Mouse (Mus musculus): Measurements from ENCODE around the gene Tfg. TPM values are rescaled to one million over a fixed set of nuclear protein-coding genes. Genes with fewer than 3 reads are reported as not detected.

The Tfg gene
- 163 and 170 TPM in 2 replicates for polyA plus RNA-seq (2015; fragmentation: Nextera tagmentation; extraction: Ambion mirVana)

GRCm38 (mm10) chr16:56717224-56718200 lies at the start of gene Tfg:
TSS of gene Tfg (minus strand) at chr16:56717450.
- H3K36me3 ChIP-seq (ENCODE audit: control insufficient read depth, insufficient read depth, low read length): no peaks in the 10 kb centered on the region
- no peaks in the 10 kb centered on the region for H3K9me3 ChIP-seq (replicated peaks; ENCODE audit: control insufficient read depth, low read length, poor library complexity, severe bottlenecking)
- peaks cover 21% of the 10 kb centered on the region for H3K4me1 ChIP-seq (ENCODE audit: control insufficient read depth, insufficient read depth, low read length)
- peak within 1 kb of the TSS; percentile 96 for H3K27ac ChIP-seq (ENCODE audit: low read length)
- H3K4me3 ChIP-seq (ENCODE audit: low read depth, low read length): peak within 1 kb of the TSS; percentile 76
- H3K4me2 ChIP-seq (ENCODE audit: low read length): peak within 1 kb of the TSS; percentile 77
- WGBS: under 1% methylated on average over 62 of the region's 62 CpGs
- H3K27me3 ChIP-seq (ENCODE audit: control insufficient read depth, insufficient read depth, low read depth, low read length): no peaks in the 10 kb centered on the region
- peak within 1 kb of the TSS; percentile 93 for H3K9ac ChIP-seq (ENCODE audit: low read depth, low read length)
- peak; percentile 99 for ATAC-seq

- Histone ChIP-seq H3K27me3 (ENCODE audit: control insufficient read depth, insufficient read depth, low read depth, low read length) (no peaks in the 10 kb centered on the region), H3K36me3 (ENCODE audit: control insufficient read depth, insufficient read depth, low read length) (no peaks in the 10 kb centered on the region), H3K9ac (ENCODE audit: low read depth, low read length) (no peak overlapping the region), H3K27ac (ENCODE audit: low read length) (no peak overlapping the region), H3K4me1 (ENCODE audit: control insufficient read depth, insufficient read depth, low read length) (no peaks in the 10 kb centered on the region), H3K4me2 (ENCODE audit: low read length) (no peak overlapping the region), H3K9me3 (replicated peaks; ENCODE audit: control insufficient read depth, low read length, poor library complexity, severe bottlenecking) (no peaks in the 10 kb centered on the region), H3K4me3 (ENCODE audit: low read depth, low read length) (no peak overlapping the region)
- ATAC-seq: no peak
- WGBS: 39% methylated on average over 1 of the region's 1 CpGs
Observed at GRCm38 (mm10) chr16:56729060-56729459, 11.8 kb upstream of the Tfg start.

GRCm38 (mm10) chr16:56724927-56725326 lies 7.7 kb upstream of the Tfg start:
- H3K9ac ChIP-seq (ENCODE audit: low read depth, low read length): no peak overlapping the region
- no peaks in the 10 kb centered on the region for H3K4me1 ChIP-seq (ENCODE audit: control insufficient read depth, insufficient read depth, low read length)
- H3K27me3 ChIP-seq (ENCODE audit: control insufficient read depth, insufficient read depth, low read depth, low read length): no peaks in the 10 kb centered on the region
- H3K4me2 ChIP-seq (ENCODE audit: low read length): no peak overlapping the region
- no peak for ATAC-seq
- no peak overlapping the region for H3K4me3 ChIP-seq (ENCODE audit: low read depth, low read length)
- no peaks in the 10 kb centered on the region for H3K36me3 ChIP-seq (ENCODE audit: control insufficient read depth, insufficient read depth, low read length)
- H3K9me3 ChIP-seq (replicated peaks; ENCODE audit: control insufficient read depth, low read length, poor library complexity, severe bottlenecking): no peaks in the 10 kb centered on the region
- no peak overlapping the region for H3K27ac ChIP-seq (ENCODE audit: low read length)
- WGBS: 84% methylated on average over 10 of the region's 10 CpGs

- Histone ChIP-seq H3K27ac (ENCODE audit: low read length) (no peak overlapping the region), H3K9ac (ENCODE audit: low read depth, low read length) (no peak overlapping the region), H3K4me2 (ENCODE audit: low read length) (no peak overlapping the region), H3K27me3 (ENCODE audit: control insufficient read depth, insufficient read depth, low read depth, low read length) (no peaks in the 10 kb centered on the region), H3K36me3 (ENCODE audit: control insufficient read depth, insufficient read depth, low read length) (no peaks in the 10 kb centered on the region), H3K9me3 (replicated peaks; ENCODE audit: control insufficient read depth, low read length, poor library complexity, severe bottlenecking) (no peaks in the 10 kb centered on the region), H3K4me3 (ENCODE audit: low read depth, low read length) (no peak overlapping the region), H3K4me1 (ENCODE audit: control insufficient read depth, insufficient read depth, low read length) (peaks cover 3% of the 10 kb centered on the region; the same call in 1 of the 2 replicates)
- no peak for ATAC-seq
- WGBS: 77% methylated on average over 4 of the region's 4 CpGs
Observed at GRCm38 (mm10) chr16:56722357-56722756, 5.1 kb upstream of the Tfg start.

- no peaks in the 10 kb centered on the region for H3K27me3 ChIP-seq (ENCODE audit: control insufficient read depth, insufficient read depth, low read depth, low read length)
- no peak for ATAC-seq
- no peak overlapping the region for H3K9ac ChIP-seq (ENCODE audit: low read depth, low read length)
- H3K27ac ChIP-seq (ENCODE audit: low read length): no peak overlapping the region
- no peak overlapping the region for H3K4me2 ChIP-seq (ENCODE audit: low read length)
- H3K4me3 ChIP-seq (ENCODE audit: low read depth, low read length): no peak overlapping the region
- H3K36me3 ChIP-seq (ENCODE audit: control insufficient read depth, insufficient read depth, low read length): no peaks in the 10 kb centered on the region
- H3K9me3 ChIP-seq (replicated peaks; ENCODE audit: control insufficient read depth, low read length, poor library complexity, severe bottlenecking): no peaks in the 10 kb centered on the region
- H3K4me1 ChIP-seq (ENCODE audit: control insufficient read depth, insufficient read depth, low read length): peaks cover 21% of the 10 kb centered on the region
Observed at GRCm38 (mm10) chr16:56719031-56719430, 1.8 kb upstream of the Tfg start.

- under 1% methylated on average over 27 of the region's 38 CpGs for WGBS
- H3K4me1 ChIP-seq (ENCODE audit: control insufficient read depth, insufficient read depth, low read length): peaks cover 21% of the 10 kb centered on the region
- peak overlapping the region; percentile 96 for H3K27ac ChIP-seq (ENCODE audit: low read length)
Observed at GRCm38 (mm10) chr16:56716557-56717179, 582 bp downstream of the Tfg start.

GRCm38 (mm10) chr16:56715608-56716007 lies 1.6 kb downstream of the Tfg start:
- Histone ChIP-seq H3K4me3 (ENCODE audit: low read depth, low read length) (peak overlapping the region; percentile 76; the same call in 1 of the 2 replicates), H3K4me1 (ENCODE audit: control insufficient read depth, insufficient read depth, low read length) (peaks cover 21% of the 10 kb centered on the region), H3K9ac (ENCODE audit: low read depth, low read length) (no peak overlapping the region), H3K36me3 (ENCODE audit: control insufficient read depth, insufficient read depth, low read length) (0 out of 2 replicates have a peak, but pooled peaks cover 2% of the 10 kb centered on the region), H3K27me3 (ENCODE audit: control insufficient read depth, insufficient read depth, low read depth, low read length) (no peaks in the 10 kb centered on the region), H3K4me2 (ENCODE audit: low read length) (peak overlapping the region; percentile 77), H3K9me3 (replicated peaks; ENCODE audit: control insufficient read depth, low read length, poor library complexity, severe bottlenecking) (no peaks in the 10 kb centered on the region), H3K27ac (ENCODE audit: low read length) (no peak overlapping the region)
- ATAC-seq: no peak
- WGBS: 74% methylated on average over 3 of the region's 3 CpGs

More at GRCm38 (mm10) chr16:56716557-56717179, 582 bp downstream of the Tfg start:
- Histone ChIP-seq H3K27me3 (ENCODE audit: control insufficient read depth, insufficient read depth, low read depth, low read length) (no peaks in the 10 kb centered on the region), H3K9ac (ENCODE audit: low read depth, low read length) (peak overlapping the region; percentile 93), H3K9me3 (replicated peaks; ENCODE audit: control insufficient read depth, low read length, poor library complexity, severe bottlenecking) (no peaks in the 10 kb centered on the region), H3K4me3 (ENCODE audit: low read depth, low read length) (peak overlapping the region; percentile 76), H3K36me3 (ENCODE audit: control insufficient read depth, insufficient read depth, low read length) (0 out of 2 replicates have a peak, but pooled peaks cover 2% of the 10 kb centered on the region), H3K4me2 (ENCODE audit: low read length) (peak overlapping the region; percentile 77)
- ATAC-seq: peak; percentile 41

GRCm38 (mm10) chr16:56710071-56710470 lies 7.2 kb downstream of the Tfg start:
- Histone ChIP-seq H3K9ac (ENCODE audit: low read depth, low read length) (no peak overlapping the region), H3K4me2 (ENCODE audit: low read length) (no peak overlapping the region), H3K9me3 (replicated peaks; ENCODE audit: control insufficient read depth, low read length, poor library complexity, severe bottlenecking) (no peaks in the 10 kb centered on the region), H3K4me1 (ENCODE audit: control insufficient read depth, insufficient read depth, low read length) (peaks cover 5% of the 10 kb centered on the region), H3K27ac (ENCODE audit: low read length) (no peak overlapping the region), H3K27me3 (ENCODE audit: control insufficient read depth, insufficient read depth, low read depth, low read length) (no peaks in the 10 kb centered on the region), H3K4me3 (ENCODE audit: low read depth, low read length) (no peak overlapping the region), H3K36me3 (ENCODE audit: control insufficient read depth, insufficient read depth, low read length) (peaks cover 8% of the 10 kb centered on the region; the same call in 1 of the 2 replicates)
- 94% methylated on average over 3 of the region's 3 CpGs for WGBS
- ATAC-seq: no peak

GRCm38 (mm10) chr16:56705731-56706130 lies 11.5 kb downstream of the Tfg start:
- peaks cover 11% of the 10 kb centered on the region; the same call in 1 of the 2 replicates for H3K36me3 ChIP-seq (ENCODE audit: control insufficient read depth, insufficient read depth, low read length)
- H3K9ac ChIP-seq (ENCODE audit: low read depth, low read length): no peak overlapping the region
- H3K4me1 ChIP-seq (ENCODE audit: control insufficient read depth, insufficient read depth, low read length): no peaks in the 10 kb centered on the region
- H3K9me3 ChIP-seq (replicated peaks; ENCODE audit: control insufficient read depth, low read length, poor library complexity, severe bottlenecking): no peaks in the 10 kb centered on the region
- no peak overlapping the region for H3K4me2 ChIP-seq (ENCODE audit: low read length)
- no peak overlapping the region for H3K4me3 ChIP-seq (ENCODE audit: low read depth, low read length)
- WGBS: 79% methylated on average over 3 of the region's 3 CpGs
- no peak for ATAC-seq
- no peaks in the 10 kb centered on the region for H3K27me3 ChIP-seq (ENCODE audit: control insufficient read depth, insufficient read depth, low read depth, low read length)
- no peak overlapping the region for H3K27ac ChIP-seq (ENCODE audit: low read length)

Measured in midbrain, embryonic 16.5 days (tissue).